Mouse (Mus musculus) B cell, adult (primary cell): ENCODE measurements around the gene Fam189a2. TPM values are rescaled to one million over a fixed set of nuclear protein-coding genes. Genes with fewer than 3 reads are reported as not detected.

Experiments used
- total RNA-seq: library from RNA; stranded (reverse); gene quantifications from 4 replicates; pipeline ENCODE4 v1.2.4, GENCODE M21; 2023; ENCODE audit not compliant: inconsistent age

Gene Fam189a2
- total RNA-seq = 0.51 TPM in 1 of 4 replicates, not detected in the others

GRCm38 (mm10) chr19:24030871-24031556, at the start of gene Fam189a2:
Gene Fam189a2 (minus strand): TSS chr19:24031019.

Other genes starting within 250 kb of the Fam189a2 start
- 3.4 to 5.0 TPM (median 3.8 TPM) in 4 replicates for gene Tjp2, start 194.0 kb upstream of the Fam189a2 start, total RNA-seq
- 9.6 to 13.8 TPM (median 11.6 TPM) in 4 replicates for gene Fxn, start 249.6 kb upstream of the Fam189a2 start, total RNA-seq